Mouse (Mus musculus): ENCODE data around the gene Slc29a3. TPM values are rescaled to one million over a fixed set of nuclear protein-coding genes. Genes with fewer than 3 reads are reported as not detected.
"Not testable (repeated sequence)": the region's sequence is repeated elsewhere in the genome, so short reads cannot be mapped to it uniquely, and the experiment has no call there.

The Slc29a3 gene
- polyA plus RNA-seq, 1 experiment from 2014 or later: 11.5 TPM

DNA sequence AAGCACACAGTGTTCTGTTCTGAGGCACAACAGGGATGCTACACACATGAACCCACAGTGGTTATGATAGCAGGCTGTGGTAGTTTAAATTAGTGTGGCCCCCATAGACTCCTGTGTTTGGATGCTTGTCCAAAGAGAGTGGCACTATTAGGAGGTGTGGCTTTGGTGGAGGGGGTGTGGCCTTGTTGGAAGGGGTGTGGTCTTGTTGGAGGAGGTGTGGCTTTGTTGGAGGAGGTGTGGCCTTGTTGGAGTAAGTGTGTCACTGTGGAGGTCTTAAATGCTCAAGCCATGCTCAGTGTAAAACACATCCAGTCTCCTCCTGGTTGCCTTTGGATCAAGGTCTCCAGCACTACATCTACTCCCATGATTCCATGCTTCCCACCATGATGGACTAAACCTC is 3.6 kb upstream of the Slc29a3 start:
- Histone ChIP-seq H3K9ac (no peak overlapping the region), H3K4me3 (no peak overlapping the region)
- ATAC-seq (ENCODE audit: low FRiP score): no peak

GRCm38 (mm10) chr10:60753941-60754340 is 1.3 kb upstream of the Slc29a3 start:
- H3K27me3 ChIP-seq: no peaks in the 10 kb centered on the region; the same call in 1 of the 2 replicates
- H3K4me1 ChIP-seq: peaks cover 24% of the 10 kb centered on the region
- no peak overlapping the region for H3K4me3 ChIP-seq
- 0 out of 2 replicates have a peak, but pooled peaks cover 3% of the 10 kb centered on the region for H3K36me3 ChIP-seq
- ATAC-seq (ENCODE audit: low FRiP score): no peak
- no peak overlapping the region for H3K4me2 ChIP-seq (replicated peaks)
- 70% methylated on average over 8 of the region's 8 CpGs for WGBS
- H3K27ac ChIP-seq: no peak overlapping the region
- H3K9me3 ChIP-seq (replicated peaks): no peaks in the 10 kb centered on the region
- no peak overlapping the region for H3K9ac ChIP-seq

More for the DNA sequence above, 3.6 kb upstream of the Slc29a3 start:
- no peaks in the 10 kb centered on the region for H3K9me3 ChIP-seq (replicated peaks)
- H3K4me1 ChIP-seq: peaks cover 15% of the 10 kb centered on the region
- H3K36me3 ChIP-seq: no peaks in the 10 kb centered on the region
- no peak overlapping the region for H3K27ac ChIP-seq
- no peaks in the 10 kb centered on the region; the same call in 1 of the 2 replicates for H3K27me3 ChIP-seq
- H3K4me2 ChIP-seq (replicated peaks): no peak overlapping the region

DNA sequence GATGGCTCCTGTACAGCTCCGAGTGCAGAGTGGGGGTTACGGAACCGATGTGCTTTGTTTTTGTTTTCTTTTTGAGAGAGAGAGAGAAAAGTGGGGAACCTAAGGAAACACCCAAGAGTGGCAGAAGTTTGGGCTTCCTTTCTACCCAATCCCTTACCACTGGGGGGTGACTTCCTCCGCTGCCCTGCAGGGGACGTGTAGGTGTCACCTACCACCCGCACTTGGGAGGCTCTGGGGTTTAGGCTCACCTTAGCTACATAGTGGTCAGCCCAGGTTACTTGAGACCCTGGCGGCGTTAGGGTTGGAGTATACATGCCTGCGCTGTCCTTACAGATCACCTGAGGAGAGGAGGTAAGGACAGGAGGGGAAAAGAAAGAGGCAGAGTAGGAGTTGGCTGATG is 667 bp upstream of the Slc29a3 start:
- Histone ChIP-seq H3K4me3 (no peak overlapping the region), H3K9ac (no peak overlapping the region), H3K4me1 (peaks cover 30% of the 10 kb centered on the region), H3K4me2 (replicated peaks) (peak overlapping the region; percentile 75), H3K27ac (no peak overlapping the region), H3K27me3 (no peaks in the 10 kb centered on the region), H3K36me3 (0 out of 2 replicates have a peak, but pooled peaks cover 3% of the 10 kb centered on the region), H3K9me3 (replicated peaks) (no peaks in the 10 kb centered on the region)
- no peak; the same call in 1 of the 2 replicates for ATAC-seq (ENCODE audit: low FRiP score)
- WGBS: 71% methylated on average over 9 of the region's 9 CpGs

GRCm38 (mm10) chr10:60747667-60748212 is 4.9 kb downstream of the Slc29a3 start:
- WGBS: 82% methylated on average over 6 of the region's 6 CpGs
- 0 out of 2 replicates have a peak, but pooled peaks cover 3% of the 10 kb centered on the region for H3K36me3 ChIP-seq
- no peak overlapping the region for H3K4me3 ChIP-seq
- H3K9me3 ChIP-seq (replicated peaks): no peaks in the 10 kb centered on the region
- H3K4me2 ChIP-seq (replicated peaks): no peak overlapping the region
- 0 out of 2 replicates have a peak overlapping the region, but pooled peaks have one; percentile 35 for H3K9ac ChIP-seq
- ATAC-seq (ENCODE audit: low FRiP score): no peak
- H3K27ac ChIP-seq: no peak overlapping the region
- peaks cover 48% of the 10 kb centered on the region for H3K4me1 ChIP-seq
- H3K27me3 ChIP-seq: no peaks in the 10 kb centered on the region

DNA sequence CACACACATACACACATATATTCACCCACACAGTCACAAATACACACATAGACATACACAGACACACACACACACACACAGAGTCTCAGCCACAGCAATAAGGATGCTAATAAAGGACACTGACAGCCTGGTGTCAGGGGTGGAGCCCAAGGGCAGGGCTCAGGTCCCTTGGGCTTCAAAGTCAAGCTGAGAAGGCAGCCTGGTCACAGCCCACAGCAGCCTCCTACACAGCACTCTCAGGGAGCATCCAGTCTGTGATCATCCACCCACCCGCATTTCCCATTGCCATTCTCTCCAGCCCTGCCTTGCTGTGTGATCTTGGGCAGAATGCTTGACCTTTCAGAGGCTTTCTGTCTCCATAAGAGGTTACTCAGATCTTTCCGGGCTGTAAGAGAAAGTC is 6.1 kb downstream of the Slc29a3 start:
- H3K27ac ChIP-seq: no peak overlapping the region
- H3K4me2 ChIP-seq (replicated peaks): no peak overlapping the region
- peaks cover 41% of the 10 kb centered on the region for H3K4me1 ChIP-seq
- 84% methylated on average over 2 of the region's 2 CpGs for WGBS
- no peaks in the 10 kb centered on the region for H3K27me3 ChIP-seq
- H3K36me3 ChIP-seq: 0 out of 2 replicates have a peak, but pooled peaks cover 3% of the 10 kb centered on the region
- H3K9ac ChIP-seq: peak overlapping the region; percentile 10; the same call in 1 of the 2 replicates
- no peak overlapping the region for H3K4me3 ChIP-seq
- ATAC-seq (ENCODE audit: low FRiP score): no peak
- no peaks in the 10 kb centered on the region for H3K9me3 ChIP-seq (replicated peaks)

- Histone ChIP-seq H3K4me1 (peaks cover 31% of the 10 kb centered on the region), H3K4me2 (replicated peaks) (no peak overlapping the region), H3K36me3 (no peaks in the 10 kb centered on the region), H3K27me3 (no peaks in the 10 kb centered on the region), H3K4me3 (no peak overlapping the region), H3K27ac (no peak overlapping the region), H3K9ac (no peak overlapping the region), H3K9me3 (replicated peaks) (no peaks in the 10 kb centered on the region)
- 91% methylated on average over 14 of the region's 14 CpGs for WGBS
- ATAC-seq (ENCODE audit: low FRiP score): no peak
Observed at GRCm38 (mm10) chr10:60744543-60745290, 7.9 kb downstream of the Slc29a3 start.

DNA sequence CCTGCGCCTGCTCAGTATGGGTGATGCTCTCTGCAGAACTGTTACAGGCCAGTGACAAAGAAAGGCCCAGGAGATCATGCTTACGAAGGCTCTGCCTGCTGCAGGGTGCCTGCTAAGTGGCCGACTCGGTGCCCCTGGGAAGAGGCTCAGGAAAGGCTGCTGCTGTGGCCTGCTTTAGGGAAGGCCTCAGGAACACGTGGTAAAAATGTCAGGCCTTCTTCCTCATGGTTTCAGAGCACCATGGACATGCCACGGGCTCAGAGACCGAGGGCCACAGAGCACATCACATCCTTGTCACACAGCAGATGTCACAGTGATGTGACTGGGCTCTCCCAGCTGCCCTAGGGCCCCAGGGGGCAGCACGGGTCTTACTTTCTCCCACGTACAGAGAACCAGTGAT is 8.9 kb downstream of the Slc29a3 start:
- Histone ChIP-seq H3K27me3 (no peaks in the 10 kb centered on the region), H3K4me3 (no peak overlapping the region), H3K4me1 (peaks cover 27% of the 10 kb centered on the region), H3K9ac (0 out of 2 replicates have a peak overlapping the region, but pooled peaks have one; percentile 37), H3K4me2 (replicated peaks) (no peak overlapping the region), H3K36me3 (no peaks in the 10 kb centered on the region), H3K27ac (peak overlapping the region; percentile 3; the same call in 1 of the 2 replicates), H3K9me3 (replicated peaks) (no peaks in the 10 kb centered on the region)
- ATAC-seq (ENCODE audit: low FRiP score): no peak
- whole genome bisulfite sequencing: 54% methylated on average over 9 of the region's 9 CpGs

- H3K4me1 ChIP-seq: peaks cover 20% of the 10 kb centered on the region
- no peak overlapping the region for H3K9ac ChIP-seq
- H3K27me3 ChIP-seq: no peaks in the 10 kb centered on the region
- no peak overlapping the region for H3K27ac ChIP-seq
- no peaks in the 10 kb centered on the region for H3K36me3 ChIP-seq
- ATAC-seq (ENCODE audit: low FRiP score): no peak
- H3K9me3 ChIP-seq (replicated peaks): no peaks in the 10 kb centered on the region
- no peak overlapping the region for H3K4me2 ChIP-seq (replicated peaks)
- H3K4me3 ChIP-seq: no peak overlapping the region
- WGBS: 81% methylated on average over 6 of the region's 6 CpGs
Observed at GRCm38 (mm10) chr10:60742942-60743341, 9.7 kb downstream of the Slc29a3 start.

DNA sequence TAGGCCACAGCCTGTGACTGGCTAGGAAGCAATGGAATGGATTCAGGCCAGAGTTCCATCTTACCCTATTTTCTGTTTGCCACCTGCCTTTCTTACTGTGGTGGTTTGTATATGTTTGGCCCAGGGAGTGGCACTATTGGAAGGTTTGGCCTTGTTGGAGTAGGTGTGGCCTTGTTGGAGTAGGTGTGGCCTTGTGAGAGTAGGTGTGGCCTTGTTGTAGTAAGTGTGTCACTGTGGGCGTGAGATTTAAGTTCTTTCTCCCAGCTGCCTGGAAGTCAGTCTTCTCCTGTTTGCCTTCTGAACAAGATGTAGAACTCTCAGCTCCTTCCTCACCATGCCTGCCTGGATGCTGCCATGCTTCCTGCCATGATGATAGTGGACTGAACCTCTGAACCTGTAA is 10.3 kb downstream of the Slc29a3 start:
- not testable (repeated sequence) for H3K9me3 ChIP-seq (replicated peaks); H3K36me3 ChIP-seq; H3K27ac ChIP-seq; H3K9ac ChIP-seq; H3K27me3 ChIP-seq; H3K4me2 ChIP-seq (replicated peaks); H3K4me3 ChIP-seq; ATAC-seq (ENCODE audit: low FRiP score)
- peaks cover 19% of the 10 kb centered on the region for H3K4me1 ChIP-seq
- 83% methylated on average over 1 of the region's 1 CpGs for WGBS

DNA sequence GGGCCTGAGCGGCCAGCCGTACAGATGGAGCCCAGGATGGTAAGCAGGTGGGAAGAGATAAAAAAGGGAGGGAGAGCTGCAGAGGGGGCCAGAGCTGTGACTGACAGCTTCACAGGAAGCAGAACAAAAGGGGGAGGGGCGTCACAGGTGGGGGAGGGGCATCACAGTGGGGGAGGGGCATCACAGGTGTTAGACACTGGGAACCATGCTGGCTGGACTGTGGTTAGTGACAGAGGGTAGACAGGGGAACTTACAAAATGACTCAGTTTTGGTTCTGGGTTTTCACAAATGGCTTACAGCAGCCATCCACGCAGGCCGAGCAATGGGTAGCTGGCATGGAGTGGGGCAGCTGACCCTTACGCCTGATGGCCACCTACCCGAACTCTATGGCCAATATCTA is 11.2 kb downstream of the Slc29a3 start:
- Histone ChIP-seq H3K4me3 (no peak overlapping the region), H3K36me3 (peaks cover 4% of the 10 kb centered on the region; the same call in 1 of the 2 replicates), H3K4me2 (replicated peaks) (no peak overlapping the region), H3K9ac (no peak overlapping the region), H3K9me3 (replicated peaks) (no peaks in the 10 kb centered on the region), H3K27me3 (no peaks in the 10 kb centered on the region), H3K4me1 (peaks cover 19% of the 10 kb centered on the region), H3K27ac (no peak overlapping the region)
- ATAC-seq (ENCODE audit: low FRiP score): no peak
- WGBS: 79% methylated on average over 7 of the region's 7 CpGs

DNA sequence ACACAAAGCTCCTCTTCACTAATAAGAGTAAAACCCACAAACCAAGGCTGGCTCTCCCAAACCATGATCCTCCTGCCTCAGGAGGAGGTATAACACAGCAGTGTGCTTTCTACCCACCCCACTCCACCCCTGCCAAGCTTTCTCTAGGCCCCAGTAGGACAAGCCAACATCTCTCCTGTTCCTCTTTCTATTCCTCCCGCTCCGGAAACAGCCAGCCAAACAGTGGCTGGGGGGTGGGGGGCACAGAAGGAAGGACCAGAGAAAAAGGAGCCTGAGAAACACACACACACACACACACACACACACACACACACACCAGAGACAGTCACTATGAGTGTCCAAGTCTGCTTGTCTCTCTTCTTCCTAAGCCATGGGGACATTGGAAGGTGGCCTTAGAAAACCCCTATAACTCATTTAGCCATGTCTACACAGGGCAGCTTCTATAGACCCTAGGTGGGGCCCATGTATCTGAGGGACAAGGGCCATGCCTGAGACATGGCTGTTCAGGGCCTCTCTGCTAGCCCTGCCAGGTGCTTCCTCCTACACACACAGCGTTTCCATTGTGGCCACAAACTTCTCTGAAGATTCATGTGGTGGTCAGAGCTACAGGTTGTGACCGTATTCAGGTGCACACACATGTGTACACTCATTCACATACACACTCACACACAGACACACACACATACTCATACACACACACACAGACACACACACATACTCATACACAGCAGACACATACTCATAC is 12.8 kb downstream of the Slc29a3 start:
- no peak for ATAC-seq (ENCODE audit: low FRiP score)
- H3K27ac ChIP-seq: no peak overlapping the region
- H3K4me2 ChIP-seq (replicated peaks): no peak overlapping the region
- no peaks in the 10 kb centered on the region for H3K27me3 ChIP-seq
- H3K36me3 ChIP-seq: peaks cover 6% of the 10 kb centered on the region; the same call in 1 of the 2 replicates
- WGBS: 92% methylated on average over 4 of the region's 4 CpGs
- peaks cover 17% of the 10 kb centered on the region for H3K4me1 ChIP-seq
- H3K9me3 ChIP-seq (replicated peaks): no peaks in the 10 kb centered on the region
- no peak overlapping the region for H3K4me3 ChIP-seq
- no peak overlapping the region for H3K9ac ChIP-seq

DNA sequence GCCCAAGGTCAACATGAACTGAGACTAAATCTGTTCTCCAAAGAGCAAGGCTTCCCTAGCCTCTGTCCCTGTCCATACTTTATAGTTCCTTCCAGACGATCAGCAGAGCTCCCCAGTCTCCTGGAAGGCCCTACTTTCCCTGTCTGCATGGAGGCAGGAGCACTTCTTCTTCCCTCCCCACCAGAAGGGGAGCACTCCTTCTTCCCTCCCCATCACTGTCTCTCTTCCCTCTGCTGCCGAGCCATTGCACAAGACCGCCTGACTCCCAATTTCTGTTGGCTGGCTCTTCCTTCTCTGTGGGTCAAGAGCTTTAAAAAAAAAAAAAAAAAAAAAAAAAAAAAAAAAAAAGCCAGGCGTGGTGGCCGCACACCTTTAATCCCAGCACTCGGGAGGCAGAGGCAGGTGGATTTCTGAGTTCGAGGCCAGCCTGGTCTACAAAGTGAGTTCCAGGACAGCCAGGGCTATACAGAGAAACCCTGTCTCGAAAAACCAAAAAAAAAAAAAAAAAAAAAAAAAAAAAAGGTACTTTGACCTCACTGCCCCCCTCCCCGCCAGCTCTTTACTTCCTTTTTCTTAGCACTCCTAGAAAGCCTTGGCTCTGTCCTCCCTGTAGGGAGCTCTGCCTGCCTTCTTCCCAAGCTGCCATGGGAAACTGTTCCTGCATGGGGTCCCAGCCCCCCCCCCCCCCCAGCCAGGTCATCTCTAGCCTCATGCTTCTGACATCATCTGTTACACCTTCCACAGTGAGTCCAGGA is 14.5 kb downstream of the Slc29a3 start:
- no peaks in the 10 kb centered on the region for H3K27me3 ChIP-seq
- WGBS: 79% methylated on average over 8 of the region's 9 CpGs

More for the DNA sequence above, 14.5 kb downstream of the Slc29a3 start:
- no peak overlapping the region for H3K27ac ChIP-seq
- no peak overlapping the region for H3K4me3 ChIP-seq
- no peaks in the 10 kb centered on the region for H3K9me3 ChIP-seq (replicated peaks)
- peaks cover 6% of the 10 kb centered on the region; the same call in 1 of the 2 replicates for H3K36me3 ChIP-seq
- ATAC-seq (ENCODE audit: low FRiP score): no peak
- H3K4me1 ChIP-seq: peaks cover 22% of the 10 kb centered on the region
- H3K9ac ChIP-seq: no peak overlapping the region
- H3K4me2 ChIP-seq (replicated peaks): no peak overlapping the region
